Mouse (Mus musculus) A20 (cell line): ENCODE measurements around the gene E130208F15Rik.

Experiments
- DNase-seq: peaks from one replicate; pipeline ENCODE4 v3.0.0-alpha.2; 2011; ENCODE audit warnings: low read depth, low spot score

E130208F15Rik gene

DNA sequence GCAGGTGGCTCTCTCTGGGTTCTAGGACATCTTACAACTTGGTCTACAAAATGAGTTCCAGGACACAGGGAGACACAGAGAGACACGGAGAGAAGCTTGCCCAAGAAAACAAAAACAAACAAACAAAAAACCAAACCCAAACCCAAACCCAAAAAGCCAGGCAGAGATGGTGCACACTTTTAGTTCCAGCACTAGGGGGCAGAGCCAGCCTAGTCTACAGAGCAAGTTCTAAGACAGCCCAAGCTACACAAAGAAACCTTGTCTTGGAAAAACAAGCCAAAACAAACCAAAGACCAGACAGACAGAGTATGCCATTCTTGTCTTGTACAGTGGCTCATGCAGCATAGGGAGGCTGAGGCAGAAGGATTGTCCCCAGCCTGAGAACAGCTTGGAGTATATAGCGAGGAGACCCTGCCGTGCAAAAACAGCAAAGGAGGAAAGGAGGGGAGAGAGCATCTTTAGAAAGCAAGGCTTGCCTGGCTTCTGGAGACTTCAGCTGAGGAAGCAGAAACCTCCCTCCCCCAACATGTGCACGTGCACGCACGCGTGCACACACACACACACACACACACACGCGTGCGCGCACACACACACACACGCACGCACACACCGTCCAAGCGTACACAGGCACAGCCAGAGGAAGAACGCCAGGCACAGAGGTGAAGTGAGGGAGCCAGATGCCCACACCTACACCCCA, 15.3 kb upstream of the E130208F15Rik start:
- DNase-seq: peak; percentile 52

DNA sequence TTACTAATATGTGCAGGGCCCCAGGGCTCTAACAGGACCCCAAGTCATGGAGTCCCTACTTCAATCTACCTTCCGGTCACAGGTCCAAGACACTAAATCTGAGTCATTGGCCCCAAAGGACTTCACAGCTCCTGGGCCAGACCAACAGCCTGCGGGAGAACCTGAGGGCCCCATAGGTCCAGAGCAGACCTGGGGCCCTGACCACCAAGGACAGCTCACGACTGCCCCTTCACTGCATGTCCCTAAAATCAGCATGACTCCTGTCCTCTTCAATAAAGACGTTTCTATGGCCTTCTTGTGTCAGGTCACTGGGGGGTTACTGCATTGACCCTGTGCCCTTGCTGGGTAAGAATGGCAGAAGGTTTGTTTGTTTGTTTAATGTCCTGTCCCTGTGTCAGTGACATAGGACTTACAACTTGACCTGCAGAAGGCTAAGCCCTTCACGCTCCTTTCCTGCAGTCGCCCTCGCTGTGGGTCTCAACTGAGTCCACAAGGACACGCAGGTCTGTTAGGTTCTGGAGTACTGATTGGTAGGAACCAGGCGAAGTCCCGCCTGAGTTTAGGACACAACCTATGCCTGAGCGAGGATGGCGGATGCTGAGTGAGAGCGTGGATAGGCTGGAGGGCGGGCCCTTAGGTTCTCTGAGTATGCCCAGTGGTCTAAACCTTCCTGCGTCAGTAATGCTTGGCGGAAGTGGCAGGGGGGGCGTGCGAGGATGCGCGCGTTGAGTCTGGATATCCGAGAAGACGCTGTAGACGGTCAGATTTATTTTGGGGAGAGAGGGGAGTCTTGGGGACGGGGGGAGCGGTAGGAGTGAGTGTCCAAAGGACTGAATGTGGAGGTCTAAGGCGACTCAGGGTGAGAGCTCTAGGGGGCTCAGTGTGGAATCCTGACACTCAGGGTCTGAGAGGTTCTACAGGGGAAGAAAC, 13.2 kb upstream of the E130208F15Rik start, which contains the start of gene Alkbh6:
Gene Alkbh6, plus strand, starts transcription at position 642 of the 930 bp plus-strand sequence.
- peak; percentile 96 for DNase-seq

DNA sequence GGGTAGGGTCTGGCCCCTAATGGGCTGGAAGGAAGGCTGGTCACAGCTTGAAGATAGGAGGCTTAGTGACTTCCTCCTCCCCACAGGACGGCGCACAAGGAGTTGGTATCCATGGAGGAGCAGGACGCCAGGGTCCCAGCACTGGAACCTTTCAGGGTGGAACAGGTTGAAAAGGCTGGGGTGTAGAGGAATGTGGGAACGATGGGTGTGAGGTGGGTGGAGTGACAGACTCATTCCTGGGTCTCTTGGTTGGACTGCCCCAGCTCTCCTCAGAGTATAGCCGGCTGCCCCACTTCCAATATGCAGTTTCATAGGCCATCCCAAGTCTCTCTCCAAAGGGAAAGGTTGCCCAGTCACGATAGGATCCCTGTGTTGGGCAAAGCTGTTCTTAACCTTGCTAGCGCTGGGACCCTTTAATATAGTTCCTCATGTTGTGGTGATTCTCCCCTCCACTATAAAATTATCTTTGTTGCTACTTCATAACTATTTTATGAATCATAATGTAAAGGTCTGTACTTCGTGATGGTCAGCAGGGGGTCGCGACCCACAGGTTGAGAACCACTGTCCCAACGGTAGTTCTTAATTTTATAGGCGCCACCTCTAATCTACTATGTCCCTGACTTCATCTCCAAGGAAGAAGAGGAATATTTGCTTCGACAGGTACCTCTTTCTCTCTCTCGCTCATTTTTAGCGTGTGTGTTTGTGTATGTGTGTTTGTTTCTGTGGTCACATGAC, 12.0 kb upstream of the E130208F15Rik start:
- no peak for DNase-seq

DNA sequence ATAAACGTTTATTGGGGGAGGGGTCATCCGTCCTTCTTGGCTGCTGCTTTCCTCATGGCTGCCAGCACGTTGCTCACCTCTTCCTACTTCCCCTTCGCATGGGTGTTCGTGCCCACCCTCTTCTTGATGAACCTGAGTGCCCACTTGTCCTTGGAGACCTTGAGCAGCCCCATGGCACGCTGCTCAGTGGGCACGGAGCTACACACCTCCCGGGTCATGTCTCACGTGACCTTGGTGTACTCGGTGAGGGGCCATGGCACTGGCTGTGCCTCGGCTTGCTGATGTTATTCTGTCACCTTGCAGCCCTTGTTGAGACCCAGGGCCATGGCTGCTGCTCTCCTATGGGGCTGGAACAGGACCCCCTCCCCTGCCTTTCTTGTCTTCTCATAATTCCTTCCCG, 11.4 kb upstream of the E130208F15Rik start:
- no peak for DNase-seq

DNA sequence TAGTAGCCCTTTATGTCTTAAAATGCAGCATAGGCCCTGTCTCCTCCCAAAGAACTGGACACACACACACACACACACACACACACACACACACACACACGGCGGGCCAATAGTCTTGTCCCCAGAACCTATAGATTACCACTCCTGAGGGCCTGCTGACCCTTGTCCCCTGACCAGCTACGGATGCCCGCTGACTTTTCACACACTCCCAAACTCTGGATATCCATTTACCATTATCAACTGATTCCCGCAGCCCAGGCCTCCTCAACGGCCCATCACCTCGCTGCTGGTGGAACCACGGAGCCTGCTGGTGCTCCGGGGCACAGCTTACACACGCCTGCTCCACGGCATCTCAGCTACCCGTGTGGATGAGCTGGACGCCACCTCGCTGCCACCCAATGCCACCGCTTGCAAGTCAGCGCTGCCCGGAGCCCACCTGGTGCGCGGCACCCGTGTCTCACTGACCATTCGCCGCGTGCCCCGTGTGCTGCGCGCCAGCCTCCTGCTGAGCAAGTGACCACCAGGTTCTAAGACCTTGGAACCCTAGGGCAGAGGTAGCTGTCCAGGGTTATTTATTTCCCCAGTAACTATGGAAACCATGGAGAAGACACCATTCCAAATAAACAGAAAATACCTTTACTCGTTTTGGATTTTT, 7.7 kb upstream of the E130208F15Rik start:
- no peak for DNase-seq

DNA sequence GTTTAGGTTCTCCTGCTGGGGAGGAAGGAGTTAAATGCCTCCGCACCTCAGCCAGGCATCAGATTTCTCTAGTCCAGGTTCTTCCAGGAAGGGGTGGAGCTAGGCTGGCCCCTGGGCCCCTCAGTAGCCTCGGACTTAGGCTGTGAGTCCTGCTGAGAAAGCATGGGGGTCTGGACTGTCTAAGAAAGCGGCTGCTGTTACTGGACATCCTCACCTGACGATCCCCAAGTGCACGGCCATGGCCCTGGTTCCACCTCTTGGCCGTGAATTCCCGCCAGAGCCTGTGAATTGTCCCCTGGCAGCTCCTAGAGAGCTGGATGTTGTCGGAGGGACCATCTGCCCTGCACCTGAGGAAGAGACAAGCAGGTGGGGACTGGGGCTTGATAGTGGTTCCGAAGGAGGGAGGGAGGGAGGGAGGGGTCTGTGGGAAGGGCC, 6.8 kb upstream of the E130208F15Rik start, which contains the start of gene Syne4:
Gene Syne4, plus strand, starts transcription at position 87 of the 435 bp plus-strand sequence.
- no peak for DNase-seq

DNA sequence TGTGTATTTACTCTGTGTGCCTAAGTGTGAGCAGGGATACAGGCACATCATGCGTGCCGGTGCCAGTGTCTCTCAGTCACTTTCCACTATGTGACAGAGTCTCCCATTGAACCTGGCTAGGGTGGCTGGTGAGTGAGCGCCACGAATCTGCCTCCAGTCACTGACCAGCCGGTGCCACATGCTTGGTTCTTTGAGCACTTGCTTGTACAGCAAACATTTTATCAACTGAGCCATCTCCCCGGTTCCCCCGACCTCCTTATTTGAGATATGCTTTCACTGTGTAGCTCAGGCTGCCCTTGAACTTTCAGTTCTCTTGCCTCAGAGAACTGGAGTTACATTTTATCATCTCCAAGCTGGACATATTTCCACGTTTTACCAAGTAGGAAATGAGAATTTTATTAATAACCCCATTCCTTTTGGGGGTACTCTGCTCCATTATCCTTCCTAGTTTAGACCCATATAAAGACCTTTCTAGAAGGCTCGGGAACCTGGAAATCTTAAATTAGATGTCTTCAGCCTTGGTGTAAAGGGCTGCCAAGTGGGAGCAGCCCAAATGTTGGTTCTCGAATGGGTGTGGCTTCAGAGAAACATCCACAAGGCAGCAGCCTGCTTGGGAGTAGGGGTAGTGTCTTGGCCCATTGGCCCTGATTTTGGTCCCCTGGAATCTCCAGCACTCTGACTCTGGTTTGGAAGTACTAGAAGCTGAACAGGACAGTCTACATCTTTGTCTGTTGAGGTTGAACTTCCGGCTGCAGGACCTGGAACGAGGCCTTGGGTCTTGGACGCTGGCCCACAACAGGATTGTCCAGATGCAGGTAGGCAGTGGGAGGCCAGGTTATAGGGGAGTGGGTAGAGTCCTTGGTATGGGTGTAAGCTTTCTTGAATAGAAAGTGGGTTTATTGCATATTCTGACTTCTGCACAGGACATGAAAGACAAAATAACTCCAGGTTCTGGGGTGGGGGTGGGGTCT, 5.7 kb upstream of the E130208F15Rik start:
- no peak for DNase-seq

DNA sequence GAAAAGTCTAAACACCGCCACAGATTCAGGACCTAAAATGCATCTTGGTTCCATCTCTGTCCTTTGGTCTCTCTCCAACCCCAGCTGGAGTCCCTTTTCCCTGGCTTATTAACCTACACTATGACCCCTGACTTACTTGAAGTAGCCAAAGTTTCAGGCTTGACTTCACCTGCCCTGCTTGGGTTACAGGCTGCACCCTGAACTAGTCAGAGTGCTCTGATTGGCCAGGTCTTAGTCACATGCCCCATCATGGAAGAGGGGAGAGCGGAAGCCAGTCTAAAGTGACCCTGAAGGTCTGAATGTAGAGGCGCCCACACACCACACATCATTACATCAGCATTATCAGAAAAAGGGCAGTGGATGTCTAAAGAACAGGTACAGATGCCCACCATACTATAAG, 3.4 kb upstream of the E130208F15Rik start:
- DNase-seq: no peak

DNA sequence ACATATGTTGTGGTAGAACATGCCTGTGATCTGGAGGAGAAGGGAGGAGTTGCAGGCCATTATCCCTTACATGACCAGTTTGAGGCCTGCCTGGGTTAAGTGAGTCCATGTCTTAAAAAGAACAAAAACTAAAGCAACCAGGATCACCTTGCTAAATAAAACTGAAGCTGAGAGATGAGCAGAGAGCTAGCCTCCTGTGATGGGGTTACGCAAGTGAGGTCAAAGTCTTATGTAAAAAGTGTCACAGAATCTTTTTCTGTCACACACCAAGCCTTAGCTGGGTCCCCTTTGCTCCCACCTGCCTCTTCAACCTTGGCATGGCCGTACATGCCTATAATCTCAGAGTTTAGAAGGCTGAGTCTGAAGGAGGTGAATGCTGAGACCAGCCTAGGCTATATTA, 594 bp upstream of the E130208F15Rik start:
- DNase-seq: no peak

DNA sequence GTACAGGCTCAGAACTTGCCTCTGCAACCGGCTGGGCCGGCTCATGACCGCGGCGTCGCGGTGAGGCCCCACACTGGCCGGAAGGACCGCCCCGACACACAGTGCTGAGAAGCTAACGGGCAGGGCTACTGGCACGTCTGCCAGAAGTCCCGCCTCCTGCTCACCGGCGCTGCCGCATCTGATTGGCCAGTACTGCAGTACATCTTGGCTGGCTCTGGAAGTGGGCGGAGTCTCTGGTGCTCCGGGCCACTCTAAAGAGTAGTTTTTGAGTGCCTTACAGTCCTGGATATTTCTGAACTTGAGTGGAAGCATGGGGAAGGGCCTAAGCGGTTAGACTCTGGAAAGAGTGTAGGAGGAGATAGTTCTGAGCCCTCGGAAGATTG, 736 bp downstream of the E130208F15Rik start:
- DNase-seq: peak; percentile 98

DNA sequence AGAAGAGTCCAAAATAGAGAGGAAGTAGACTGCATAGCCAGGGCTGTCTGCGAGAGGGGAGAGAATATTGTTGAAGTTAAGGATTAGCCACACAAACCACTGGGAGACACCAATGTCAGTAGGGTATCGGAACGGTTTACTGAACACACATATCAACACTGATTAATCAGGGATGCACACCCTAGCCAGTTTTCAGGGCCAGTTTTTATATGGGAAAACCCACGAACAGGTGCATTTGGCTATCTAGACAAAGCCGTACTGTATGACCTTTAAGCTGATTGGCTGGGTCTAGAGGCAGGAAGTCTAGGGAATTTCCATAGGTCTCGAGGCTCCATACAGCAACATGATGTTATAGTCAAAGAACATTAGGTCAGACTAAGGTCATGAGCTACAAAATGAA, 1.3 kb downstream of the E130208F15Rik start:
- peak; percentile 85 for DNase-seq

DNA sequence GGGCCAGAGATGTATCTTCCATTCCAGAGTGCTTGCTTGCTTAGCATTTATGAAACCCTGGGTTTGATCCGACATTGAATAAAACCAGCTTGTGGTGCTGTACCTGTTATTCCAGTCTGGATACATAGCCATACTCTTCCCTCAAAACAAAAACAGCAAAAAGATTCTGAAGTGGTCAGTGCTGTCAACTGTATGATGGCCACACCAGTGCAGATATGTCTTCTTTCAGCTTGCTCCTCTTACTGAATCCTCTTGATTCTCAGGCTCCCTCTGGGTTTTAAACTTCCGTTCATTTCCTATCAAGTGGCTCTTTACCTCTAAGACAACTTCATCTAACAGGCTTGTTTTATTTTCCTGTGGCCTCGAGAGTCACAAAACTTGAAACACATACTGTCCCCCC, 2.3 kb downstream of the E130208F15Rik start, which contains the start of gene Sdhaf1:
Gene Sdhaf1, minus strand, starts transcription at position 101 of the 400 bp plus-strand sequence.
- DNase-seq: no peak

DNA sequence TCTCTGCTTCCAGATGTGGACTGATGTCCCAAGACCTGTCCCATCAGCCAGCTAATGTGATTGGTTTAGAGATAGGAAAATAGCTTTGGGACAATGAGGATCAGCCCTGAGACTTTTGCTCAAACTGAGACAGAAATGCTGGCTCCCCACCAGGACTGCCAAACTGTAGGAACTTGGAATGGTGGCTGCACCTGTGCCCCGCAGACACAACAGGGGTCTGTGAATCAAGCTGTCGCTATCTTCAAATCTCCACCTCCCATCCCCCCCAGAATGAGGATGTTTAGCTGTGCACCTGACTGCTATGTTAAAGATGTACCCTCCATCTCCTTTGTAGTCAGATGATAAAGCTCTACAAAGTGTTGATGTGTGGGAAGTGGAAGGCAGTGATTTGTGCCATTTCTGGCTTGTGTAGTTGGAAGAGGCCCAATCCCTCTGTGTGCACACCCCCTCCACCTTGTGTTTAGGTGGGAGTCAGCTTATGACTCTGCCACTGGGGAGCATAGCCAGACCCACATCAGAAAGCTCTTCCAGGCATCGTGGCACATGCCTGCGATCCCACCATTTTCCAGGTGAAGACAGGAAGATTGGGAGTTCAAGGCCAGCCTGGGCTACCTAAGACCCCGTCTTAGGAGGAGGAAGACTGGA, 2.9 kb downstream of the E130208F15Rik start:
- no peak for DNase-seq

DNA sequence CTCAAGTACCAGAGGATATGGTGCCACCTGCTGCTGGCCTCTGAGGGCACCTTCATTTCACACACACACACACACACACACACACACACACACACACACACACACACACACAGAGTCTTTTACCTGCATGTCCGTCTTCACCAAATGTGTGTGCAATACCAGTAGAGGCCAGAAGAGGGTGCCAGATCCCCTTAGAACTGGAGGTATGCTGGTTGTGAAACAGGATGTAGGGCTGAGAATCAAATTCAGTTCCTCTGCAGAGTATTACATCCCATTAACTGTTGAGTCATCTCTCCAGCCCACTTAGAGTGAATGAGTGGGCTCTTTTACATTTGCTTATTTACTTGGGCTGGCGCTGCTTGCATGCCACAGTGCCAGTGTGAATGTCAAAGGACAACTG, 3.8 kb downstream of the E130208F15Rik start:
- peak; percentile 85 for DNase-seq

DNA sequence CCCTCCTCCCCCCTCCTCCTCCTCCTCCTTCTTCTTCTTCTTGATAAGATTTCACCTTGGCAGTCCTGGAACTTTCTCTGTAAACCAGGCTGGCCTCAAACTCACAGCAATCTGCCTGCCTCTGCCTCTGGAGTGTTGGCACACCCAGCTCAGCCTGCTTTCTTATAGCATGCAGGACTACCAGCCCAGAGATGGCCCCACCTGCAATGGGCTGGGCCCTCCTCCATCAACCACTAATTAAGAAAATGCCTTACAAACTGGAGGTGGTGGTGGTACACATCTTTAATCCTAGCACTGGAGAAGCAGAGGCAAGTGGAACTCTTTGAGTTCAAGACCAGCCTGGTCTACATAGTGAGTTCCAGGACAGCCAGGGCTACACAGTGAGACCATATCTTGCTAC, 4.9 kb downstream of the E130208F15Rik start:
- DNase-seq: no peak

DNA sequence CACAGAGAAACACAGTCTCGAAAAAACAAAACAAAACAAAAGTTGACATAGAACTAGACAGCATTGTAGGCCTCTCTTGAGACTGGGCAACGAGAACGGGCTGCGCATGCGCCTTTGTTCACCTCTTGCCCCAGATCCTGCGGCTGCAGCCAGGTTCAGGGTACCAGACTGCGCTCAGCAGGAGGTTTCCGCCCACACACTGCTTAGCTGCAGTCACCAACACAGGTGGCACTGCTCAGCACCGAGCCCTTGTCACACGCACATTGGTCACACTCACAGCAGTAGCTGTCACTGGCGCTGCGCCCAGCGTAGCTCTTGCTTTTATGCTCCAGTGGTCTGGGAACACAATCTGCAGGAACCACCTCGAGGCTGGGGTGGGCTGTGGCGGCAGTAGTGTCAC, 5.6 kb downstream of the E130208F15Rik start:
- DNase-seq: peak; percentile 69

DNA sequence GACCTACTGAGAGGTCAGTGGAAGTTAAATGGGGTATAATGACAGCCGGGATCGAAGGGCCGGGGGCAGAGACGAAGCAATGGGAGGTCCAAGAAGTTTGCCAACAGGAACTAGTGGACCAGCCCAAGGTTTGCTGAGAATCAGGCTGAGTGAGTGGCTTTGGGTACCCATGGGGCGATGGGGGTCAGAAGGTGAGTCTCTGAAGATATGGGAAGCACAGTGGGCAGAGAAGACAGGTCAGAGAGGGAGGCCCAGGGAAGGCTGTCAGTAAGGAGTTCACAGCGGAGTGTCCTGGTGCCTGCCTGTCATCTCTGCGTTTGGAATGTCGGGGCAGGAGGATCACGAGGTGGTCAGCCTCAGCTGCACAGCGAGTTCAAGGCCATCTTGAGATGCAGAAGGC, 6.8 kb downstream of the E130208F15Rik start:
- DNase-seq: no peak

DNA sequence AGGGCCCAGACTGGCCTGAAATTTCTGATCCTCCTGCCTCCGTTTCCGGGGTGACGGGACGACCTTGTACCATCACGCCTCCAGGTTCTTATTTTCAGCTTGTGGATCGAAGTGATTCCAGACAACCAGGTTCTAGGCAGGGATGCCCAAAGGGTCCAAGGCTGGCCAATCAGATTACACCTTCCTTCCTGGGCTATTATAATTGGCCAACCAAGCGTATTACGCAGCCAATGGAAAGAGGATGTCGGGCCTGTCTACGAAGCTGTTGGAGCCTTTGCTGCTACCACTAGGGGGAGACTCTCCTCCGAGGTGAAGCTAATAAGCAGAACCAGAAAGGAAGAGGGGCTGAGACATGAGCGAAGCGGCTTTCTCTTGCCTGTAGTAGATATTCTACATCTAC, 10.3 kb downstream of the E130208F15Rik start:
- DNase-seq: peak; percentile 93

DNA sequence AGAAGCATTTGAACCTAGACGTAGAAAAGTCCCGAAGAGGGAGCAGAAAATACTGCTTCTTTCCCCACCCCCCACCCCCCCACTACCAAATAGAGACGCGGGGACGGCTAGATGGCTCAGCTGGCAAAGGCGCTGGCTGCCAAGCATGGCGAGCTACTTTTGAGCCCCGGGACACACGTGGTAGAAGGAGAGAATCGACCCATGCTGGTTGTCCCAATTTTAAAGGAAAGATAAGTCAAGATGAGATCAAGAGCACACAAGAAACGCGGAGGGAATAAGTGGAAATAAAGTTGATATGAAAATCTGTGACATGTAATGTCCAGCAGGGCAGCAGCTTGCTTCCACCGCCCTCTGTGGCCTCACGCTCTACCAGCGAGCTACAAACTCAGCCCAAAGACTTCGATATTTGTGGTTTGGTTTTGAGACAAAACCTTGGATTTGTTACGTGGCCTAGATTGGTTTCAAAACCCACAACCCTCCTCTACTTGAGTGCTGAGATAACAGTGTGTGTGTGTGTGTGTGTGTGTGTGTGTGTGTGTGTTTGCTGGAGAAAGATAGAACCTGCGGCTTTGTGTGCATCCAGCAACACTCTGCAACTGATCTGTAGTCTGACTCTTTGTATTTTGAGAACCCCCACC, 11.2 kb downstream of the E130208F15Rik start:
- DNase-seq: no peak
